Comparison of ENCODE assay signal across 8 mouse cellular contexts in the genomic region with DNA sequence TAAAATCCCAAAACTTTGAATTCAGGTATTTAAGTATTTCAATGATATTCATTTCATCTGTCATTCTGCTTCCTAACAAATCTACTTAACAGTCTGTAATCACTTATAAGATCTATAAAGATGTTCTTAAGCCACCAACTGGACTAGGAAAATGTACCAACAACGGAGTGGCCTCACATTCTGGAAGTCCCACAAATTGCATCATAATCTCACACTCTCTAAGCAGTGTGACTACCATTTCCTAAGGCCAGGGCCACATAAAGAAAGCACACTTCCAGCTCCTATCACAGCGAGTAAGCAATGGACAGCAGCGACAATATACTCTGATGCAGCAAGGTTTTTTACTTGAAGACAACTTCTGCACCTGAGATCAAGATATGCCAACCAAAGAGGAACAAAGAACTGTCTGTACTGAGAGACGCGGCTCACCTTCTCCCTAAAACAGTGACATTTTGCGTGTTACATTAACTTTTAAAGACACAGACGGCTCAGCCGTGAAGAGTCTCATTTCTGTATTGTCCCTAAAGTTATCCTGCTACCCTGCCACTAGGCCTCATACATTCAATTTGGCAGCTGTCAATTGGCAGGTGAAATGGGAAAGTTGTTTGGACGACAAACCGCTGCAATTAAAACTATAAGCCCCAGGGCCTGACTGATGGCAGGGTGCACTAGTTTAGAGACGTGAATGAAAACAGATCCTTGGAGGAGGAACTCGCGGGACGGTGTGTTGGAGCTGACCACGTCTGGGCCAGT. TPM values are rescaled to one million over a fixed set of nuclear protein-coding genes. Genes with fewer than 3 reads are reported as not detected.
DNase-seq lines count a peak whose midpoint lies in the region; ATAC-seq and TF ChIP-seq lines count a peak whose summit lies in the region.

No protein-coding gene starts in this region.

- no peaks in the 10 kb centered on the region for H3K9me3 ChIP-seq in heart, embryonic 15.5 days (replicated peaks)
- no peaks in the 10 kb centered on the region for H3K9me3 ChIP-seq in MEL (replicated peaks; ENCODE audit: insufficient read depth, low read length)

- no peak for TF ChIP-seq POLR2A in MEL (IDR thresholded peaks at IDR 0.05; ENCODE audit: control insufficient read depth in 1 of 2, insufficient read depth in 1 of 2, low read depth in 1 of 2, low read length in 2 of 2, poor library complexity in 1 of 2)

- H3K27me3 ChIP-seq in heart, embryonic 15.5 days = no peaks in the 10 kb centered on the region
- no peaks in the 10 kb centered on the region for H3K27me3 ChIP-seq in MEL (ENCODE audit: control insufficient read depth in 1 of 2, insufficient read depth in 2 of 2, low read length in 2 of 2)

- TF ChIP-seq EP300 in MEL (IDR thresholded peaks at IDR 0.05; ENCODE audit: low read depth in 1 of 2, low read length in 2 of 2) = no peak

- H3K4me2 ChIP-seq in heart, embryonic 15.5 days = peak overlapping the region; percentile 75

- H3K4me1 ChIP-seq in heart, embryonic 15.5 days (replicated peaks) = peaks cover 15% of the 10 kb centered on the region
- peaks cover 0 to 7% of the 10 kb centered on the region in 2 experiments; a peak in 2 of 4 replicates for H3K4me1 ChIP-seq in MEL (ENCODE audit: control insufficient read depth in 1 of 2, insufficient read depth in 2 of 2, low read length in 2 of 2)

- peaks cover 23% of the 10 kb centered on the region for H3K79me2 ChIP-seq in MEL (ENCODE audit: control insufficient read depth, insufficient read depth, low read length, poor library complexity)

- H3K9ac ChIP-seq in heart, embryonic 15.5 days = peak overlapping the region; percentile 94
- H3K9ac ChIP-seq in MEL (ENCODE audit: control insufficient read depth, low read depth, low read length, poor library complexity, severe bottlenecking) = peak overlapping the region; percentile 94

- H3K27ac ChIP-seq in heart, embryonic 15.5 days = peak overlapping the region; percentile 92
- peak overlapping the region; percentile 59 for H3K27ac ChIP-seq in MEL (ENCODE audit: control insufficient read depth, low read depth, low read length)

- H3K4me3 ChIP-seq in heart, embryonic 15.5 days = peak overlapping the region; percentile 81
- H3K4me3 ChIP-seq in MEL (ENCODE audit: control insufficient read depth in 1 of 2, insufficient read depth in 1 of 2, low read depth in 2 of 2, low read length in 2 of 2) = peak overlapping the region; percentile 83 to 93

- DNase-seq in heart, adult 18-20 months = no peak
- peak; percentile 64 for DNase-seq in MEL (ENCODE audit: low read depth, low spot score)
- peak; percentile 8 for DNase-seq in forelimb bud, embryonic 11.5 days (ENCODE audit: low read depth, low spot score)
- DNase-seq in urinary bladder, postnatal 4 days (ENCODE audit: low spot score in 2 of 2) = no peak
- DNase-seq in layer of hippocampus, adult 9-10 months (ENCODE audit: low spot score) = no peak
- no peak for DNase-seq in kidney, adult 8-10 months

- no peak for ATAC-seq in heart, embryonic 15.5 days (replicated peaks; ENCODE audit: insufficient number of reproducible peaks, insufficient read depth, low FRiP score, low read depth)
- ATAC-seq in megakaryocyte, adult 5-6 weeks (ENCODE audit: poor library complexity, severe bottlenecking) = 0 out of 2 replicates have a peak, but pooled peaks have one; percentile 15

- peaks cover 20% of the 10 kb centered on the region for H3K36me3 ChIP-seq in heart, embryonic 15.5 days
- H3K36me3 ChIP-seq in MEL (ENCODE audit: control insufficient read depth in 1 of 2, insufficient read depth in 2 of 2, low read length in 2 of 2) = peaks cover 11 to 15% of the 10 kb centered on the region in 2 experiments

- no peak for TF ChIP-seq RAD21 in MEL (IDR thresholded peaks at IDR 0.05; ENCODE audit: low read depth, low read length)

- no peak for TF ChIP-seq CTCF in MEL (IDR thresholded peaks at IDR 0.05 in 2 of 3, conservative IDR thresholded peaks at IDR 0.05 in 1 of 3; ENCODE audit: control insufficient read depth in 1 of 3, insufficient read depth in 1 of 3, low read depth in 2 of 3, low read length in 3 of 3, poor library complexity in 1 of 3, severe bottlenecking in 1 of 3)

- WGBS in heart, embryonic 15.5 days = 23% methylated on average over 15 of the region's 15 CpGs

TF ChIP-seq in MEL, 35 proteins besides CTCF, POLR2A, EP300 and RAD21:
- TF ChIP-seq RCOR1 (IDR thresholded peaks at IDR 0.05; ENCODE audit: low read depth, low read length) = no peak
- peak; percentile 2; the same call in 1 of the 2 replicates for TF ChIP-seq MXI1 (IDR thresholded peaks at IDR 0.05; ENCODE audit: low read depth, low read length)
- TF ChIP-seq CHD2 (IDR thresholded peaks at IDR 0.05; ENCODE audit: low read length) = no peak
- TF ChIP-seq SIN3A (IDR thresholded peaks at IDR 0.05; ENCODE audit: low read length) = peak; percentile 18; the same call in 1 of the 2 replicates
- no peak for TF ChIP-seq USF1 (IDR thresholded peaks at IDR 0.05; ENCODE audit: low read depth, low read length)
- TF ChIP-seq NELFE (IDR thresholded peaks at IDR 0.05; ENCODE audit: low read depth, low read length) = no peak
- TF ChIP-seq E2F4 (IDR thresholded peaks at IDR 0.05; ENCODE audit: borderline replicate concordance, low read depth, low read length) = no peak
- TF ChIP-seq ZNF384 (IDR thresholded peaks at IDR 0.05; ENCODE audit: low read depth, low read length) = no peak
- TF ChIP-seq GATA1 (IDR thresholded peaks at IDR 0.05; ENCODE audit: low read depth, low read length) = peak; percentile 8; the same call in 1 of the 2 replicates

RNA-seq across cellular contexts. Expression of gene Dld, which starts 0.9 kb away (rescaled TPM):
- 185 and 235 TPM in 2 replicates for polyA plus RNA-seq in heart, embryonic 15.5 days (2015; fragmentation: Nextera tagmentation; extraction: Ambion mirVana)
- total RNA-seq in heart, adult 18-20 months (2021) = 100 to 1,000 TPM; 445 to 463 TPM
- 112 TPM in 2 replicates for total RNA-seq in MEL (2012; rRNA removed)
- 100 to 1,000 TPM; 131 to 229 TPM for polyA plus RNA-seq in MEL (2012; ENCODE audit: insufficient read depth in 1 of 2, insufficient read length in 2 of 2, low read depth in 1 of 2, low replicate concordance in 2 of 2, missing spikeins in 1 of 2)
- 68.0 and 73.7 TPM in 2 replicates for total RNA-seq in megakaryocyte, adult 5-6 weeks (2015)
- total RNA-seq in megakaryocyte, adult 5-6 weeks (2017) = 76.8 and 86.3 TPM in 2 replicates

RNA-seq across cellular contexts. Expression of gene Slc26a3, which starts 40.3 kb away (rescaled TPM):
- 0.09 TPM in 1 of 2 replicates, not detected in the other for polyA plus RNA-seq in heart, embryonic 15.5 days (2015; fragmentation: Nextera tagmentation; extraction: Ambion mirVana)
- 1 to 10 TPM in 1 of 2 experiments, under 1 TPM in 1; 0.67 to 1.5 TPM for total RNA-seq in heart, adult 18-20 months (2021)
- not detected in 2 replicates for total RNA-seq in MEL (2012; rRNA removed)
- polyA plus RNA-seq in MEL (2012; ENCODE audit: insufficient read depth in 1 of 2, insufficient read length in 2 of 2, low read depth in 1 of 2, low replicate concordance in 2 of 2, missing spikeins in 1 of 2) = under 1 TPM in 1 of 2 experiments, not detected in 1; 0.07 TPM
- 0.27 and 0.43 TPM in 2 replicates for total RNA-seq in megakaryocyte, adult 5-6 weeks (2015)
- 0.28 and 2.3 TPM in 2 replicates for total RNA-seq in megakaryocyte, adult 5-6 weeks (2017)

Comparison
In these comparisons a context has a peak if more than half of its experiments do, and no peak if none do; other contexts are left out.
1. DNase-seq: peak in MEL (single experiment) and forelimb bud, embryonic 11.5 days (single experiment); none in heart, adult 18-20 months (0 of 2), urinary bladder, postnatal 4 days (0 of 2), layer of hippocampus, adult 9-10 months (single experiment) and kidney, adult 8-10 months (0 of 2).